Mouse (Mus musculus): ENCODE data around the gene Gfpt1.

- no peak for TF ChIP-seq CTCF (IDR thresholded peaks at IDR 0.05; ENCODE audit: low read depth)
- TF ChIP-seq EP300 (IDR thresholded peaks at IDR 0.05; ENCODE audit: low read depth) = no peak
Measured at GRCm38 (mm10) chr6:87133520-87133919, 90.9 kb downstream of the Gfpt1 start.

Measured in heart, postnatal 0 days (tissue).